Mouse (Mus musculus) monocyte, adult 5-6 weeks (primary cell): ENCODE data around the gene Pcca. TPM values are rescaled to one million over a fixed set of nuclear protein-coding genes. Genes with fewer than 3 reads are reported as not detected.

Experiments
- ATAC-seq: fragments of 153-309, 156-312 bp; replicated peaks from 2 replicates; pipeline ENCODE4 v1.8.0; 2017; ENCODE audit warnings: mild to moderate bottlenecking; ENCODE audit not compliant: low TSS enrichment, insufficient number of reproducible peaks, severe bottlenecking, poor library complexity, low FRiP score
- total RNA-seq: library from RNA; stranded (forward); fragments of 200-1000, 200-491, 200-594 nt; gene quantifications from 3 replicates; pipeline ENCODE4 v1.2.3, GENCODE M21; 2017

The Pcca gene
- total RNA-seq, 1 experiment from 2014 or later: 25.9 TPM

- no peak for ATAC-seq
Observed at GRCm38 (mm10) chr14:122788199-122788598, 254.1 kb downstream of the Pcca start.

DNA sequence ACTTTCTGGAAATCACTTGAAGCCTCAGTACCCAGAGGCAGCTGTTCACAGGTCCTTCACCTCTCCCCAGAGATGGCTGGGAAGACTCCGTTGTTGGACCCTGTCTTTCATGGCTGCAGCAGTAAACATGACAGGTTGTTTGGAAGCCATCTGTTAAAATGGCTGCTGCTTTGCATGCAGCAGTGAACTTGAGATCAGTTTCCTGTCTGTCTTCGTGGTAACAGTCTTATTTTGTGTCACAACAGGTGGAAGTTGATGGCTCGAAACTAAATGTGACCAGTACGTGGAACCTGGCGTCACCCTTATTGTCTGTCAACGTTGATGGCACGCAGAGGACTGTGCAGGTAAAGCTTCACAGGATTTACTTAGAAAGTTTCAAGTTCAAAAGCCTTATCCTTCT, 256.0 kb downstream of the Pcca start:
- ATAC-seq: no peak

DNA sequence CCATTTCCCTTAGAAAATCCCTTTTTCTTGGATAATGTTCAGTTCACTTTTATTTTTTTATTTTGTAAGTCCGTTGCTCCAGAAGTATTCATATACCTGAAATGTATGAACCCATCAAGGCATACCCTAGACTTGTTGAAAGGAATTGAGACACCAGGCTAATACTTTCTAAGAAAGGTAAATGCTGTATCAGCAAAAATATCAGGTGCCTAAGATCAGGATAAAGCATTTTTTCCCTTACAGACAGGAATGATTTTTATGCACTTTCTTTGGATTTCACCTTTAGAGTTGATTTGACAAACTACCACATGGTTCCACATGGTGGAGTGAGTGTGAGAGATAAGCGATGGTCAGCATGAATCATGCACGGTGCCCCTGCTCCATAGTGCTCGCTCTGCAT, 259.2 kb downstream of the Pcca start:
- no peak for ATAC-seq

- no peak for ATAC-seq
Observed at GRCm38 (mm10) chr14:122800296-122800695, 266.2 kb downstream of the Pcca start.

DNA sequence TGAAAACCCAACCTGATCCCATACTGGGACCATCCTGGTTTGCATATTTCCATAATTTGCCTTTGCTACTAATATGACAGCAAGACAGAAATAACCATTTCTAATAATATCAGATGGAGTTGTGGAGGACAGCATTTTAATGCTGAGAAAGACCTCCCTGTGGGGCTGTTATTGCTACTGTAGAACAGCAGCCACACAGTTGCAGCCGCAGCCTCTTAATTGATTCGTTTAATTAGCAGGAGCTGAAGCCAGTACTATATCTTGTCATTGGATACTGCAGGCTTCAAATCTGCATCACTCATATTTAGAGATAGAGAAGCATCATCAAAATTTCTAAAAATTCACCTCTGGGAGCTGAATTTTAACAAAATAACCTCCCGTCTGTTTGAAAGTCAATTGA, 286.9 kb downstream of the Pcca start:
- no peak for ATAC-seq

GRCm38 (mm10) chr14:122823791-122824190, 289.7 kb downstream of the Pcca start:
- no peak for ATAC-seq

GRCm38 (mm10) chr14:122825464-122825863, 291.3 kb downstream of the Pcca start:
- ATAC-seq: no peak

GRCm38 (mm10) chr14:122830433-122830832, 296.3 kb downstream of the Pcca start:
- no peak for ATAC-seq

- no peak for ATAC-seq
Observed at GRCm38 (mm10) chr14:122833666-122834065, 299.5 kb downstream of the Pcca start.

- no peak for ATAC-seq
Observed at GRCm38 (mm10) chr14:122834753-122835152, 300.6 kb downstream of the Pcca start.

- no peak for ATAC-seq
Observed at GRCm38 (mm10) chr14:122835487-122836190, 301.5 kb downstream of the Pcca start.

GRCm38 (mm10) chr14:122836221-122836620, 302.1 kb downstream of the Pcca start:
- ATAC-seq: no peak

DNA sequence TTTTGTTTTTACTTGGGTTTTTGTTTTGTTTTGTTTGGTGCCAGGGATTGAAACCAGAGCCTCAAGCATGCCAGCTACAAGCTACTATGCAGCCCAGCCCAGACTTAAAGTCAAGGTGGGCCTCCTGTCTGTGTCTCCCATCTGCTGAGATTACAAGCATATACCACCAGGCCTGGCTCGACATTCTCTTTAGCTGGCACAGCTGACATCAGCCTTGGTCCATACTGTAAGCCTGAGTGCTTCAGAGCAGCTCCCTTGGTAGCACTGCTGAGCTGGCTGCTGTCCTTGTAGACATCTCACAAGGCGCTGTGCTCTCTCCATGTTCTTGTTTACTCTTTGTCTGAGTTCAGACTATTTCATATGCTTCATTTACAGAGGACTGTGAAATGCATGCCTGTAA, 302.9 kb downstream of the Pcca start:
- ATAC-seq: no peak

DNA sequence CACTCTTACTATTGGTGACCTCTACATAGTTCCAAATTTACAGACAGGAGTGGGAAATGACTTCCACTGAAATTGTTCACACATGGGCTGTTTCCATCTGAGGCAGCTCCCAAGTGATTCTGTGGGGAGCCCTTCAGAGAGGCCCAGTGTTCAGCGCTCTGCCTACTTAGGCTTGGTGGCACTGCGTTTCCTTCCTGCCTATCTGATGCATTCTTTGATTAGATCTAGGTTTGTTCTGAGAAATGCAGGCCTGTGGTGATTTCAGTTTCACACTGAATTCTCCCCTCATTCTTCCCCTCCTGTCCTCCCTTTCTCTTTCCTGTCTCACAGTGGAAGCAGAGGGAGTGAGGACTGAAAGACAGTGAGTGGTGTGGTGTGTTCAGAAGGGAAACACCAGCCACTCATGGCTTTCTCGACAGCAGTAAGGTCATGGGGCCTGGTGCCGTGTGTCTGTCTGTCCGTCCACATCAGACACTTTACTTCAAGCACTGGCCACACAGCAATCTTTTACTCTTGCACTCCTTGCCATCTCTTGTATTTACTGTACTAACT, 318.5 kb downstream of the Pcca start:
- ATAC-seq: no peak

DNA sequence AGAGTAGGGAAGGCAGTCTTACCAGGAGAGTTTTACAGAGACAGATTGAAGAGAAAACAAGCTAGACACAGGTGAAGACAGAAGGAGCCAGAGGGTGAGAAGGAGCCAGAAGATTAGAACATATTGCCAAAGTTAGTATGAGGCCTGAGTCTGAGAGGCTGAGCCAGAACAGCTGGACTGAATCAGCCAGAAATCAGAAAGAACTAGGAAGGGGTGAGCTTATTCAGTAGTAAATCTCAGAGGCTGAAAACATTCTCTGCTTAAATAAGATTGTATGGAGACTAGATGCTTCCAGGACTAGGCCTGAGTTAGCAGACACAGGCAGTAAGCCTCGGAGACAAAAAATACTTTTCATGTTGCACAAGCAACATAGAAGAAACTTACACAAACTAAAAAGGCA, 325.7 kb downstream of the Pcca start:
- no peak for ATAC-seq

DNA sequence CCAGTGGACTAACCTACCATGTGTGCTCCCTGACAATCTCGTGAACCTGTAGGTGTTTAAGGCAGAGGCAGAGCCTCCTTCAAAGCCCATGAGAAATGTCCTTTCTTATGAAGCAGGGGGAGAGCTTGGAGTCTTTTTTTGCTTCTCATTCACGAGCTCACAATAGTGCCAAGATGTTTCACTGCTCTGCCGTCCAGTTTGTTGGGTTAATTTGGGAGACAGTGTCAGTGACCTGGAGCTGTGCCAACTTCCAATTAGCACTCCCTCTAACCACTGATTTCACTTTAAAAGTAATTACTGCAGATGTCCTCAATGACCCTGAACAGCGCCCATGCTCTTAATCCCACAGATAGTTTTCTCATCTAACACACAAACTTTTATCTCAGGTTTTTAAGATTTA, 328.5 kb downstream of the Pcca start:
- no peak for ATAC-seq

DNA sequence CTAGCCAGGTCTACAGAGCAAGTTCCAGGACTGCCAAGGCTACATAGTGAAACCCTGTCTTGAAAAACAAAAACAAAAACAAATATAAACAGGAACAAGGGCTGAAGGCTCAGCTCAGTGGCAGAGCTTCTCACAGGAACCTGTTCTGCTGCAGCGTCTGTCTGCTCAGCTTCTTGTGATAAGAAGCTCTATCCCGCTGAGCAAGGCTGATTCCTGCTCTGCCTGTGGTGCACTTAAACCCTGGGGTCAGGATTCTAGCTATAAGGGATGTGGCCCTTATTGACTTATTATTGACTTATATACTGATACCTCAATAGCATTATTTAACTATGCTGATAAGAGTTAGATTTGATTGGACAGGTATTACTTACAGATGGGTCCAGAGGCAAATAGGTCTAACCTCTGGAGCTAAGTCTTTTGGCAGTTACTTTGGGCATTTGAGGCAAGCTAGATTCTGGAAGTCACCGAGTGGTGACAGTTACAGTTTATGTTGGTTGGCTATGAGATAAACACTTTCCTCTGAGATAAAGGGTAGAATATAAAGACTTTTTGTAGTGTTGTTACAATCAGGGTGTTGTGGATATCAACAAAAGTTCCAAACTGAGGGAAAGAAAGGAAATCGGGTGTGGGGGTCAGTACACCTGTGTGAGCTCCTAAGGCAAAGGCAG, 331.5 kb downstream of the Pcca start:
- ATAC-seq: no peak

GRCm38 (mm10) chr14:122867531-122868285, 333.6 kb downstream of the Pcca start:
- no peak for ATAC-seq

- ATAC-seq: no peak
Observed at GRCm38 (mm10) chr14:122869831-122870230, 335.7 kb downstream of the Pcca start.
